Mouse (Mus musculus) mature B cell (primary cell): ENCODE measurements at regions not wholly inside any gene's neighbourhood (a gene's known extent, or its start where the extent isn't known, plus 50 kb on each side); places are given as distances from the start of the nearest gene placed in this dataset.

Experiments used
- in situ Hi-C: fragments of 300-500 bp; cut with MboI; formaldehyde crosslinking; loops from 2 replicates; pipeline ENCODE4 v1.14.3; 2019

- in situ Hi-C loops: no loop called here
Measured at GRCm38 (mm10) chr11:111828455-111828854, 762.5 kb downstream of the Kcnj2 start.

GRCm38 (mm10) chr11:111838996-111839395, 773.0 kb downstream of the Kcnj2 start:
- in situ Hi-C loops: no loop called here

- in situ Hi-C loops: no loop called here
Measured at GRCm38 (mm10) chr11:111843728-111844258, 777.8 kb downstream of the Kcnj2 start.

GRCm38 (mm10) chr11:111844382-111845027, 778.5 kb downstream of the Kcnj2 start:
- in situ Hi-C loops: no loop called here

GRCm38 (mm10) chr11:111857288-111857687, 791.3 kb downstream of the Kcnj2 start:
- in situ Hi-C loops: no loop called here

- in situ Hi-C loops: no loop called here
Measured at GRCm38 (mm10) chr11:111858111-111858510, 792.1 kb downstream of the Kcnj2 start.

GRCm38 (mm10) chr11:111865143-111865542, 799.2 kb downstream of the Kcnj2 start:
- in situ Hi-C loops: no loop called here

- in situ Hi-C loops: no loop called here
Measured at GRCm38 (mm10) chr11:111875406-111875805, 809.4 kb downstream of the Kcnj2 start.

GRCm38 (mm10) chr11:111880146-111880545, 814.2 kb downstream of the Kcnj2 start:
- in situ Hi-C loops: no loop called here

GRCm38 (mm10) chr11:111890026-111890425, 824.1 kb downstream of the Kcnj2 start:
- in situ Hi-C loops: no loop called here

GRCm38 (mm10) chr11:111893861-111894260, 827.9 kb downstream of the Kcnj2 start:
- in situ Hi-C loops: no loop called here

- in situ Hi-C loops: no loop called here
Measured at GRCm38 (mm10) chr11:111895221-111896200, 829.5 kb downstream of the Kcnj2 start.

GRCm38 (mm10) chr11:111897001-111897400, 831.0 kb downstream of the Kcnj2 start:
- in situ Hi-C loops: no loop called here

- in situ Hi-C loops: no loop called here
Measured at GRCm38 (mm10) chr11:111904086-111904485, 838.1 kb downstream of the Kcnj2 start.

- in situ Hi-C loops: no loop called here
Measured at GRCm38 (mm10) chr11:111913891-111914290, 847.9 kb downstream of the Kcnj2 start.

- in situ Hi-C loops: no loop called here
Measured at GRCm38 (mm10) chr11:111926336-111926735, 855.7 kb upstream of the Sox9 start.

- in situ Hi-C loops: no loop called here
Measured at GRCm38 (mm10) chr11:111929366-111929765, 852.7 kb upstream of the Sox9 start.

GRCm38 (mm10) chr11:111932052-111932451, 850.0 kb upstream of the Sox9 start:
- in situ Hi-C loops: no loop called here

GRCm38 (mm10) chr11:111944282-111944681, 837.7 kb upstream of the Sox9 start:
- in situ Hi-C loops: no loop called here

- in situ Hi-C loops: no loop called here
Measured at GRCm38 (mm10) chr11:111945806-111946205, 836.2 kb upstream of the Sox9 start.

- in situ Hi-C loops: no loop called here
Measured at GRCm38 (mm10) chr11:111947671-111948070, 834.4 kb upstream of the Sox9 start.

- in situ Hi-C loops: no loop called here
Measured at GRCm38 (mm10) chr11:111953421-111953820, 828.6 kb upstream of the Sox9 start.
